Mouse (Mus musculus): ENCODE measurements around the gene Mrpl53. TPM values are rescaled to one million over a fixed set of nuclear protein-coding genes. Genes with fewer than 3 reads are reported as not detected.

Gene Mrpl53
- total and polyA plus RNA-seq, 3 experiments: 52.2 to 74.0 (median 55.5) TPM

DNA sequence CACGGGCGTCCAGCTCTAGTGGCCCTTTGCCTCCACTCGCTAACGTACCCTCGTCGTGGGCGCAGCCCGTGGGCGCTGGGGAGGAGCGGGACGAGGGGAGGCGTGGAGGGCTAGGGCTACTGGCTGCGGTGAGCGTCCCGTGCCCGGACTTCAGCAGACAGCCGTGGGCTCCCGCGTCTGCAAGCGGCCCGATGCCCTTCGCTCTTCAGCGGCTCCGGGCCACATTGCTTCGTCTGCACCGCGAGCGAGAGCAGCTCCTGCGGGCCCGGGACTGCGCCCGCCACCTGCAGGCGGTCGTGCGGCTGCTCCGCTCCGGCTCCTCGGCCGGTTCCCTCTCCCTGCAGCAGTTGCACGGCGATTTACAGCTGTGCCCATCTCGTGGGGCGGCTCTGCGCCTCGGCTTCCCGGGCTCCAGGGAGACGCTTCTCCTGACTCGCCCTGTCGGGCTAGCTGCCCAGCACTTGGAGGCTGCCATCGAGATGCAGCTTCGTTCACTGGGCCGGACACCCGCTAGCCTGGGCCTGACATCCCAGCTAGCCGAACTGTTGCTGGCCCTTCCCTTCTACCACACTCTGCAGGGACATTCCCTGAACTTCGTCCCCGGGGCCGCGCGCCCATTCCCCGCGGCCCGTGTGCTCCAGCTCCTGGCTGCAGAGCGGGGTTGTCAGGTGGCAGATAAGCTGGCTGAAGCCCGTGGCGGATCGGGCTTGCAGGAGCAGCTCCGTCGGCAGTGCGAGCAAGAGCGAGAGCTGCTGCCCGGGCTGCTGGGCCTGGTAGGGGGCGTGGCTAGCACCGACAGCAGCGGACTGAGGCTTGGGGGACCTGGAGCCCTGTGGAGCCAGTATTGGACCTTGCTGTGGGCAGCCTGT lies 6.9 kb upstream of the Mrpl53 start:
- in situ Hi-C loops (cut with MboI; ENCODE audit: low pct_ligation_motif_present, low pct_unique_long_range_greater_than_20kb, low sequenced_read_pairs): loop anchor here (5.0 kb wide), 2 partner anchors 105 to 190 kb away; no protein-coding TSS in a partner anchor
- peak; percentile 33 for DNase-seq (ENCODE audit: extremely low read depth)
- peak overlapping the region; percentile 60 to 99 (median 87) for H3K4me3 ChIP-seq (replicated peaks in 1 of 3; ENCODE audit: low read depth in 2 of 3, low read length in 2 of 3, poor library complexity in 1 of 3)

DNA sequence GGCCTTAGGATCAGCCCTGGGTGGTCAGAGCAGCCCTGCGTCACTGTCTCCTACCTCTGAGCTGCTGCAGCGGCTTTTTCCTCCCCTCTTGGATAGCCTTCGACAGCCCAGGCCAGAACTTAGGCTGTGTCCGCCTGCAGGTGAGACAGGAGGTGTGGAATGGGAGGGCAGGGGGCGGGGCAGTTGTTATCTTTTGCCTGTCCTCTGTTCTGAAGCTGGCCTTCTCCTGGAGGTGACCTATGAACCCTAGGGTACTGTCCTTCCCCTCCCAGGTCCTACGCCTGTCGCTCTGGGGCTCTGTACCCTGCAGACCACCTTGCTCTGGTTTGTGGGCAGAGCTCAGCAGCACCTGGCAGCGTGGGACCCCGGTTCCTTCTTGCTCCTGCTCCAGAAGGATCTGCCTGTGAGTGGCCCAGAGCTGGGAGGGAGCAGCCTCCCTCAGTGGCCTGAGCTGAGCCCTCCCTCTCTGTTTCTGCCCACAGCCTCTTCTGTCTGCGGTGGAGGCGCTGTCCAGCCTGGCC lies 5.7 kb upstream of the Mrpl53 start:
- no peak for DNase-seq (ENCODE audit: extremely low read depth)
- Histone ChIP-seq H3K36me3 (replicated peaks in 1 of 2; ENCODE audit: control insufficient read depth in 1 of 2, insufficient read depth in 1 of 2, low read length in 1 of 2) (peaks cover 6 to 42% of the 10 kb centered on the region in 2 experiments), H3K79me2 (replicated peaks; ENCODE audit: control insufficient read depth, extremely low read depth, insufficient read depth, poor library complexity, severe bottlenecking) (no peaks in the 10 kb centered on the region), H3K4me1 (ENCODE audit: control insufficient read depth in 1 of 2, insufficient read depth in 2 of 2) (peaks cover 13 to 33% of the 10 kb centered on the region in 2 experiments), H3K27me3 (replicated peaks) (peaks cover 7% of the 10 kb centered on the region), H3K4me2 (ENCODE audit: insufficient read depth, low read depth, poor library complexity, severe bottlenecking) (no peak overlapping the region), H3K9ac (ENCODE audit: insufficient read depth, low read depth) (no peak overlapping the region), H3K4me3 (replicated peaks in 1 of 3; ENCODE audit: low read depth in 2 of 3, low read length in 2 of 3, poor library complexity in 1 of 3) (no peak overlapping the region), H3K27ac (ENCODE audit: insufficient read depth, low read depth) (no peak overlapping the region), H3K9me3 (replicated peaks; ENCODE audit: low read length) (no peaks in the 10 kb centered on the region)
- TF ChIP-seq IRF4 (IDR thresholded peaks at IDR 0.05; ENCODE audit: low read depth, low read length): no peak
- TF ChIP-seq JUND (conservative IDR thresholded peaks at IDR 0.05; ENCODE audit: low read depth, low read length): no peak
- no peak for TF ChIP-seq JUN (IDR thresholded peaks at IDR 0.05; ENCODE audit: insufficient read depth, low read depth, low read length)
- in situ Hi-C loops (cut with MboI; ENCODE audit: low pct_ligation_motif_present, low pct_unique_long_range_greater_than_20kb, low sequenced_read_pairs): loop anchor here (5.0 kb wide), 2 partner anchors 106 to 191 kb away; no protein-coding TSS in a partner anchor
- dilution Hi-C loops (cut with MboI; ENCODE audit: extremely low pct_ligation_motif_present, extremely low pct_unique_long_range_greater_than_20kb, low sequenced_read_pairs): no loop called here

More for the DNA sequence above, 6.9 kb upstream of the Mrpl53 start:
- Histone ChIP-seq H3K36me3 (replicated peaks in 1 of 2; ENCODE audit: control insufficient read depth in 1 of 2, insufficient read depth in 1 of 2, low read length in 1 of 2) (peaks cover under 1 to 33% of the 10 kb centered on the region in 2 experiments), H3K27me3 (replicated peaks) (peaks cover 9% of the 10 kb centered on the region), H3K9me3 (replicated peaks; ENCODE audit: low read length) (peaks cover 2% of the 10 kb centered on the region), H3K79me2 (replicated peaks; ENCODE audit: control insufficient read depth, extremely low read depth, insufficient read depth, poor library complexity, severe bottlenecking) (no peaks in the 10 kb centered on the region), H3K9ac (ENCODE audit: insufficient read depth, low read depth) (peak overlapping the region; percentile 86), H3K4me2 (ENCODE audit: insufficient read depth, low read depth, poor library complexity, severe bottlenecking) (peak overlapping the region; percentile 68), H3K4me1 (ENCODE audit: control insufficient read depth in 1 of 2, insufficient read depth in 2 of 2) (peaks cover 9 to 24% of the 10 kb centered on the region in 2 experiments; a peak in 3 of 4 replicates), H3K27ac (ENCODE audit: insufficient read depth, low read depth) (peak overlapping the region; percentile 71)
- peak; percentile 41 for TF ChIP-seq SMC3 (IDR thresholded peaks at IDR 0.05; ENCODE audit: low read depth, low read length)
- peak in 1 of 2 experiments; percentile 51; a peak in 2 of 4 replicates for TF ChIP-seq CTCF (conservative IDR thresholded peaks at IDR 0.05 in 1 of 2, IDR thresholded peaks at IDR 0.05 in 1 of 2; ENCODE audit: low read depth in 2 of 2, low read length in 2 of 2)
- TF ChIP-seq ETS1 (conservative IDR thresholded peaks at IDR 0.05; ENCODE audit: low read depth, low read length): no peak
- no peak for TF ChIP-seq HCFC1 (IDR thresholded peaks at IDR 0.05; ENCODE audit: low read depth, low read length)
- no peak for TF ChIP-seq POLR2A (IDR thresholded peaks at IDR 0.05; ENCODE audit: low read depth, low read length)
- peak; percentile 73; the same call in 1 of the 2 replicates for TF ChIP-seq CHD1 (IDR thresholded peaks at IDR 0.05; ENCODE audit: low read depth, low read length)
- 0 out of 2 replicates have a peak, but pooled peaks have one; percentile 6 for TF ChIP-seq MYC (IDR thresholded peaks at IDR 0.05; ENCODE audit: low read depth, low read length)
- TF ChIP-seq USF1 (IDR thresholded peaks at IDR 0.05; ENCODE audit: low read depth, low read length): no peak
- no peak for TF ChIP-seq NELFE (IDR thresholded peaks at IDR 0.05; ENCODE audit: low read depth, low read length)
- TF ChIP-seq MAX (IDR thresholded peaks at IDR 0.05; ENCODE audit: low read length): no peak; the same call in 1 of the 2 replicates
- TF ChIP-seq TCF12 (IDR thresholded peaks at IDR 0.05; ENCODE audit: low read depth, low read length): no peak
- no peak for TF ChIP-seq IRF4 (IDR thresholded peaks at IDR 0.05; ENCODE audit: low read depth, low read length)
- TF ChIP-seq GABPA (IDR thresholded peaks at IDR 0.05; ENCODE audit: insufficient replicate concordance, low read depth, low read length): no peak
- no peak for TF ChIP-seq BHLHE40 (IDR thresholded peaks at IDR 0.05; ENCODE audit: low read depth, low read length)
- TF ChIP-seq ZKSCAN1 (IDR thresholded peaks at IDR 0.05; ENCODE audit: borderline replicate concordance, low read depth, low read length): no peak
- no peak for TF ChIP-seq ELF1 (IDR thresholded peaks at IDR 0.05; ENCODE audit: low read depth, low read length)
- no peak for TF ChIP-seq EP300 (IDR thresholded peaks at IDR 0.05; ENCODE audit: low read length)
- no peak for TF ChIP-seq MEF2A (IDR thresholded peaks at IDR 0.05; ENCODE audit: borderline replicate concordance, low read depth, low read length)
- 0 out of 2 replicates have a peak, but pooled peaks have one; percentile 17 for TF ChIP-seq ZMIZ1 (IDR thresholded peaks at IDR 0.05; ENCODE audit: low read depth, low read length)
- no peak for TF ChIP-seq E2F4 (IDR thresholded peaks at IDR 0.05; ENCODE audit: insufficient replicate concordance, low read depth, low read length)
- no peak; the same call in 1 of the 2 replicates for TF ChIP-seq SIN3A (IDR thresholded peaks at IDR 0.05; ENCODE audit: low read length)
- no peak for TF ChIP-seq PAX5 (IDR thresholded peaks at IDR 0.05; ENCODE audit: low read length)
- TF ChIP-seq UBTF (IDR thresholded peaks at IDR 0.05; ENCODE audit: low read depth, low read length): peak; percentile 89
- no peak for TF ChIP-seq MAFK (IDR thresholded peaks at IDR 0.05; ENCODE audit: insufficient replicate concordance, low read length)
- dilution Hi-C loops (cut with MboI; ENCODE audit: extremely low pct_ligation_motif_present, extremely low pct_unique_long_range_greater_than_20kb, low sequenced_read_pairs): no loop called here

All from CH12.LX (cell line).